Mouse (Mus musculus): Measurements from ENCODE around the gene Skida1.

- TF ChIP-seq POLR2A (IDR thresholded peaks at IDR 0.05; ENCODE audit: low read depth, low read length) (no peak), CTCF (IDR thresholded peaks at IDR 0.05; ENCODE audit: extremely low read depth, insufficient read length, insufficient replicate concordance, low read depth, low read length) (no peak)
Observed at GRCm38 (mm10) chr2:18066436-18066835, 17.6 kb upstream of the Skida1 start.

Measured in small intestine, adult 2 months (tissue).